Mouse (Mus musculus) liver, embryonic 14.5 days (tissue): ENCODE measurements around the gene Calm3.

Experiments used
- CTCF ChIP-seq: IDR thresholded peaks from 2 replicates; pipeline ENCODE4 v1.5.1; 2016; ENCODE audit warnings: antibody characterized with exemption, low read depth, control low read depth
- EP300 ChIP-seq: IDR thresholded peaks from 2 replicates; pipeline ENCODE4 v1.6.1; 2016; ENCODE audit warnings: antibody characterized with exemption, low read depth

GRCm38 (mm10) chr7:16950861-16951635, 27.1 kb upstream of the Calm3 start:
- TF ChIP-seq CTCF = peak; percentile 83
- no peak for TF ChIP-seq EP300
